In the genomic region with DNA sequence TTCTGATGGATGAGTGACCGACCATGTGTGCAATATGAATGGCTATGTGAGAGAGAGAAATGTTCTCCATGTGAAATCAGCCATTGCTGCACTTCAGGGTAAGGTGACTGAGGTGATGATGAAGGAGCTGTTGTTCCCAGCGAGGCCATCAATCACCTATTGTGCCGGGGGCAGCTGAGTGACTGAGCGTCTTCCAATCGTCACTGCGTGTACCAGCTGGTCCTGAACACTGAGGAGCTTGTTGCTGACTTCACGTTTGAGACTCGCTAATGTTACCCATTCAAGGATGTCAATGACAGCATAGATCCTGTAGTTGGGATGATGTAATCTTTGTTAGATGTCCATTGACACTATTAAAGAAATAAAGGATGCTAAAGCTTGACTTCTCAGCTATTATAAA, we compare ENCODE assay signal across 25 mouse cellular contexts.
DNase-seq lines count a peak whose midpoint lies in the region; ATAC-seq lines count a peak whose summit lies in the region.
"Had no signal": no experiment of that assay in that cellular context is flagged by ENCODE, and none has a peak within 500 bp of the region (broad histone marks: within the 10 kb centered on the region; RNA-seq: fewer than 3 reads in every experiment).

No protein-coding gene starts in this region.

- H3K4me2 ChIP-seq in hindbrain, embryonic 12.5 days (replicated peaks), result no peak overlapping the region
- no peak overlapping the region for H3K4me2 ChIP-seq in hindbrain, embryonic 13.5 days
- H3K4me2 ChIP-seq: forebrain, embryonic 13.5 days; heart, embryonic 11.5 days; heart, embryonic 15.5 days had no signal

- ATAC-seq in hindbrain, embryonic 12.5 days (ENCODE audit: low FRiP score), result peak; percentile 56; the same call in 1 of the 2 replicates
- ATAC-seq in hindbrain, embryonic 13.5 days (ENCODE audit: low FRiP score), result no peak
- ATAC-seq: CD4-positive, CD25-positive, alpha-beta regulatory T cell, adult 4 months; forebrain, embryonic 13.5 days; forebrain, postnatal 0 days had no signal

- H3K4me1 ChIP-seq in hindbrain, embryonic 12.5 days, result no peaks in the 10 kb centered on the region
- H3K4me1 ChIP-seq in hindbrain, embryonic 13.5 days (replicated peaks), result no peaks in the 10 kb centered on the region
- H3K4me1 ChIP-seq: embryonic facial prominence, embryonic 10.5 days; forebrain, embryonic 13.5 days; heart, embryonic 15.5 days had no signal

- no peak overlapping the region for H3K4me3 ChIP-seq in hindbrain, embryonic 12.5 days
- no peak overlapping the region for H3K4me3 ChIP-seq in hindbrain, embryonic 13.5 days
- H3K4me3 ChIP-seq: embryonic facial prominence, embryonic 10.5 days; forebrain, embryonic 13.5 days; heart, adult 2 months; heart, embryonic 15.5 days had no signal

- H3K36me3 ChIP-seq in hindbrain, embryonic 12.5 days, result no peaks in the 10 kb centered on the region
- H3K36me3 ChIP-seq in hindbrain, embryonic 13.5 days, result no peaks in the 10 kb centered on the region
- H3K36me3 ChIP-seq: embryonic facial prominence, embryonic 10.5 days; G1E; heart, embryonic 15.5 days had no signal

- no peak overlapping the region for H3K9ac ChIP-seq in hindbrain, embryonic 12.5 days
- H3K9ac ChIP-seq in hindbrain, embryonic 13.5 days, result no peak overlapping the region
- H3K9ac ChIP-seq: forebrain, embryonic 13.5 days; forebrain, postnatal 0 days; heart, embryonic 15.5 days had no signal

- H3K27me3 ChIP-seq in hindbrain, embryonic 12.5 days, result no peaks in the 10 kb centered on the region
- no peaks in the 10 kb centered on the region for H3K27me3 ChIP-seq in hindbrain, embryonic 13.5 days
- H3K27me3 ChIP-seq: forebrain, embryonic 13.5 days; heart, embryonic 15.5 days had no signal

- WGBS in hindbrain, embryonic 12.5 days, result 36% methylated on average over 8 of the region's 8 CpGs
- 39% methylated on average over 8 of the region's 8 CpGs for WGBS in hindbrain, embryonic 13.5 days

- H3K9me3 ChIP-seq in hindbrain, embryonic 12.5 days (replicated peaks), result no peaks in the 10 kb centered on the region
- H3K9me3 ChIP-seq in hindbrain, embryonic 13.5 days, result no peaks in the 10 kb centered on the region
- H3K9me3 ChIP-seq: embryonic facial prominence, embryonic 10.5 days; forebrain, embryonic 13.5 days; heart, embryonic 15.5 days had no signal

- peak; percentile 19 for DNase-seq in embryo, embryonic 10 days (ENCODE audit: low spot score)
- no peak for DNase-seq in embryo, embryonic 9.5 days (ENCODE audit: extremely low spot score)
- DNase-seq in right cerebral cortex, postnatal 10 days (ENCODE audit: low spot score in 2 of 2), result peak; percentile 34 to 45
- DNase-seq in right cerebral cortex, postnatal 36 days (ENCODE audit: low spot score in 2 of 2), result no peak
- DNase-seq in mesoderm, embryonic 11.5 days (ENCODE audit: low read depth, low spot score), result peak; percentile 16
- no peak for DNase-seq in cerebellum, postnatal 4 days (ENCODE audit: low spot score in 2 of 2)
- DNase-seq: adrenal gland, adult 8-10 months; adrenal gland, postnatal 36 days; B cell, adult 2 months; cerebellum, adult 11 months; cerebellum, adult 8-10 months; cerebellum, postnatal 14 days; forebrain, postnatal 0 days; gastrocnemius, postnatal 10 days; heart, adult 2 months; heart, postnatal 14 days; kidney, adult 18-20 months had no signal

- no peak overlapping the region for H3K27ac ChIP-seq in hindbrain, embryonic 12.5 days
- H3K27ac ChIP-seq in hindbrain, embryonic 13.5 days, result no peak overlapping the region
- H3K27ac ChIP-seq: embryonic facial prominence, embryonic 10.5 days; forebrain, embryonic 13.5 days; heart, adult 2 months; heart, embryonic 15.5 days had no signal

Comparison
In these comparisons a context has a peak if more than half of its experiments do, and no peak if none do; other contexts are left out.
1. DNase-seq: peak in embryo, embryonic 10 days (single experiment), right cerebral cortex, postnatal 10 days (2 of 2) and mesoderm, embryonic 11.5 days (single experiment); none in embryo, embryonic 9.5 days (single experiment), right cerebral cortex, postnatal 36 days (0 of 2) and cerebellum, postnatal 4 days (0 of 2).